Mouse (Mus musculus) hindbrain, embryonic 12.5 days (tissue): Measurements from ENCODE around the gene Cped1. TPM values are rescaled to one million over a fixed set of nuclear protein-coding genes. Genes with fewer than 3 reads are reported as not detected.
"Not testable (repeated sequence)": the region's sequence is repeated elsewhere in the genome, so short reads cannot be mapped to it uniquely, and the experiment has no call there.

Experiments
- ATAC-seq: fragments of 200-750 bp; cut with Nextera tagmentation; 2 replicates; pipeline ENCODE4 v1.8.0; 2017; ENCODE audit warnings: moderate TSS enrichment; ENCODE audit not compliant: low FRiP score
- H3K27ac ChIP-seq: fragments of 300-500 bp; sonication (generic); 2 replicates; pipeline ENCODE4 v1.5.1; 2016; ENCODE audit warnings: mild to moderate bottlenecking
- H3K27me3 ChIP-seq: fragments of 300-500 bp; sonication (generic); 2 replicates; pipeline ENCODE4 v1.6.1; 2016; ENCODE audit warnings: mild to moderate bottlenecking
- H3K36me3 ChIP-seq: fragments of 300-500 bp; sonication (generic); 2 replicates; pipeline ENCODE4 v1.6.1; 2016; ENCODE audit warnings: mild to moderate bottlenecking
- H3K4me1 ChIP-seq: fragments of 300-500 bp; sonication (generic); 2 replicates; pipeline ENCODE4 v1.6.1; 2016
- H3K4me2 ChIP-seq: fragments of 300-500 bp; sonication (generic); replicated peaks from 2 replicates; pipeline ENCODE4 v1.6.1; 2016; ENCODE audit warnings: mild to moderate bottlenecking
- H3K4me3 ChIP-seq: fragments of 300-500 bp; sonication (generic); 2 replicates; pipeline ENCODE4 v1.5.1; 2016; ENCODE audit warnings: mild to moderate bottlenecking
- H3K9ac ChIP-seq: fragments of 300-500 bp; sonication (generic); 2 replicates; pipeline ENCODE4 v1.6.1; 2016; ENCODE audit warnings: mild to moderate bottlenecking, moderate library complexity
- H3K9me3 ChIP-seq: fragments of 300-500 bp; sonication (generic); replicated peaks from 2 replicates; pipeline ENCODE4 v1.6.1; 2016; ENCODE audit warnings: mild to moderate bottlenecking
- WGBS: fragments of 180-500 bp; shearing (Covaris S2); methylation state at CpG from one replicate; pipeline ENCODE4 v1.1.7; 2016; 5-methylcytosine and 5-hydroxymethylcytosine counted together
- polyA plus RNA-seq: library from polyadenylated mRNA; unstranded; fragments of >200 nt; fragmentation: Nextera tagmentation; extraction: Ambion mirVana; gene quantifications from 2 replicates; pipeline ENCODE4 v1.2.1, GENCODE M21; 2016

Cped1 gene
- polyA plus RNA-seq, 1 experiment from 2014 or later, result 21.1 TPM

- Histone ChIP-seq H3K27me3 (no peaks in the 10 kb centered on the region), H3K9ac (no peak overlapping the region), H3K4me2 (no peak overlapping the region), H3K9me3 (no peaks in the 10 kb centered on the region), H3K4me3 (no peak overlapping the region), H3K27ac (no peak overlapping the region), H3K36me3 (no peaks in the 10 kb centered on the region), H3K4me1 (peaks cover 9% of the 10 kb centered on the region; the same call in 1 of the 2 replicates)
- 84% methylated on average over 3 of the region's 3 CpGs for WGBS
- ATAC-seq, result no peak
Observed at GRCm38 (mm10) chr6:22035895-22036294, 50.2 kb downstream of the Cped1 start.

GRCm38 (mm10) chr6:22036396-22036795, 50.7 kb downstream of the Cped1 start:
- Histone ChIP-seq H3K27me3 (no peaks in the 10 kb centered on the region), H3K4me3 (no peak overlapping the region), H3K4me2 (no peak overlapping the region), H3K9me3 (no peaks in the 10 kb centered on the region), H3K9ac (no peak overlapping the region), H3K36me3 (no peaks in the 10 kb centered on the region), H3K27ac (no peak overlapping the region), H3K4me1 (peaks cover 9% of the 10 kb centered on the region; the same call in 1 of the 2 replicates)
- no peak for ATAC-seq
- WGBS, result 88% methylated on average over 8 of the region's 8 CpGs

GRCm38 (mm10) chr6:22036911-22037310, 51.2 kb downstream of the Cped1 start:
- no peaks in the 10 kb centered on the region for H3K36me3 ChIP-seq
- no peak overlapping the region for H3K4me3 ChIP-seq
- ATAC-seq, result no peak
- H3K27me3 ChIP-seq, result no peaks in the 10 kb centered on the region
- 78% methylated on average over 1 of the region's 1 CpGs for WGBS
- H3K9me3 ChIP-seq, result no peaks in the 10 kb centered on the region
- no peak overlapping the region for H3K9ac ChIP-seq
- peaks cover 9% of the 10 kb centered on the region; the same call in 1 of the 2 replicates for H3K4me1 ChIP-seq
- no peak overlapping the region for H3K27ac ChIP-seq
- H3K4me2 ChIP-seq, result no peak overlapping the region

GRCm38 (mm10) chr6:22037441-22038050, 51.8 kb downstream of the Cped1 start:
- H3K4me3 ChIP-seq, result no peak overlapping the region
- no peaks in the 10 kb centered on the region for H3K9me3 ChIP-seq
- no peak overlapping the region for H3K4me2 ChIP-seq
- ATAC-seq, result peak; percentile 63; the same call in 1 of the 2 replicates
- H3K9ac ChIP-seq, result no peak overlapping the region
- no peaks in the 10 kb centered on the region for H3K36me3 ChIP-seq
- no peaks in the 10 kb centered on the region for H3K27me3 ChIP-seq
- WGBS, result 62% methylated on average over 4 of the region's 4 CpGs
- no peak overlapping the region for H3K27ac ChIP-seq
- H3K4me1 ChIP-seq, result peaks cover 9% of the 10 kb centered on the region; the same call in 1 of the 2 replicates

GRCm38 (mm10) chr6:22039666-22040065, 54.0 kb downstream of the Cped1 start:
- not testable (repeated sequence) for H3K4me3 ChIP-seq, H3K36me3 ChIP-seq, H3K27ac ChIP-seq, H3K4me1 ChIP-seq, H3K4me2 ChIP-seq, H3K27me3 ChIP-seq, ATAC-seq, H3K9ac ChIP-seq, H3K9me3 ChIP-seq
- WGBS, result 67% methylated on average over 7 of the region's 7 CpGs

GRCm38 (mm10) chr6:22044880-22045605, 59.3 kb downstream of the Cped1 start:
- Histone ChIP-seq H3K4me2 (no peak overlapping the region), H3K9ac (no peak overlapping the region), H3K4me3 (no peak overlapping the region), H3K4me1 (no peaks in the 10 kb centered on the region), H3K36me3 (no peaks in the 10 kb centered on the region), H3K27me3 (no peaks in the 10 kb centered on the region), H3K9me3 (no peaks in the 10 kb centered on the region), H3K27ac (no peak overlapping the region)
- 81% methylated on average over 9 of the region's 9 CpGs for WGBS
- no peak for ATAC-seq

- WGBS, result 87% methylated on average over 2 of the region's 2 CpGs
Observed at GRCm38 (mm10) chr6:22047101-22047500, 61.4 kb downstream of the Cped1 start.

GRCm38 (mm10) chr6:22049093-22049492, 63.4 kb downstream of the Cped1 start:
- no peak overlapping the region for H3K27ac ChIP-seq
- WGBS, result 48% methylated on average over 5 of the region's 5 CpGs

More at GRCm38 (mm10) chr6:22047101-22047500, 61.4 kb downstream of the Cped1 start:
- H3K9me3 ChIP-seq, result no peaks in the 10 kb centered on the region
- ATAC-seq, result no peak
- no peaks in the 10 kb centered on the region for H3K36me3 ChIP-seq
- no peaks in the 10 kb centered on the region for H3K4me1 ChIP-seq
- no peak overlapping the region for H3K4me3 ChIP-seq
- no peak overlapping the region for H3K9ac ChIP-seq
- H3K27me3 ChIP-seq, result no peaks in the 10 kb centered on the region
- H3K27ac ChIP-seq, result no peak overlapping the region
- H3K4me2 ChIP-seq, result no peak overlapping the region

GRCm38 (mm10) chr6:22051526-22051925, 65.8 kb downstream of the Cped1 start:
- Histone ChIP-seq H3K4me2 (no peak overlapping the region), H3K9me3 (no peaks in the 10 kb centered on the region), H3K4me1 (no peaks in the 10 kb centered on the region), H3K4me3 (no peak overlapping the region), H3K9ac (no peak overlapping the region), H3K27me3 (no peaks in the 10 kb centered on the region), H3K36me3 (no peaks in the 10 kb centered on the region), H3K27ac (no peak overlapping the region)
- no peak for ATAC-seq
- 90% methylated on average over 3 of the region's 3 CpGs for WGBS

More at GRCm38 (mm10) chr6:22049093-22049492, 63.4 kb downstream of the Cped1 start:
- Histone ChIP-seq H3K4me1 (no peaks in the 10 kb centered on the region), H3K36me3 (no peaks in the 10 kb centered on the region), H3K9ac (no peak overlapping the region), H3K27me3 (no peaks in the 10 kb centered on the region), H3K4me3 (no peak overlapping the region), H3K4me2 (no peak overlapping the region), H3K9me3 (no peaks in the 10 kb centered on the region)
- ATAC-seq, result no peak

- Histone ChIP-seq H3K36me3 (no peaks in the 10 kb centered on the region), H3K4me1 (no peaks in the 10 kb centered on the region), H3K9ac (no peak overlapping the region), H3K4me2 (no peak overlapping the region), H3K27ac (no peak overlapping the region), H3K9me3 (no peaks in the 10 kb centered on the region), H3K27me3 (no peaks in the 10 kb centered on the region), H3K4me3 (no peak overlapping the region)
- WGBS, result 96% methylated on average over 3 of the region's 3 CpGs
- ATAC-seq, result no peak
Observed at GRCm38 (mm10) chr6:22053014-22053413, 67.3 kb downstream of the Cped1 start.

- H3K4me3 ChIP-seq, result no peak overlapping the region
- no peaks in the 10 kb centered on the region for H3K27me3 ChIP-seq
- H3K4me2 ChIP-seq, result no peak overlapping the region
- H3K27ac ChIP-seq, result no peak overlapping the region
- H3K9me3 ChIP-seq, result no peaks in the 10 kb centered on the region
- no peak overlapping the region for H3K9ac ChIP-seq
- no peaks in the 10 kb centered on the region for H3K36me3 ChIP-seq
- 82% methylated on average over 4 of the region's 4 CpGs for WGBS
- ATAC-seq, result no peak
- H3K4me1 ChIP-seq, result no peaks in the 10 kb centered on the region
Observed at GRCm38 (mm10) chr6:22064341-22064740, 78.6 kb downstream of the Cped1 start.

GRCm38 (mm10) chr6:22070603-22071322, 85.0 kb downstream of the Cped1 start:
- H3K27ac ChIP-seq, result no peak overlapping the region

More at GRCm38 (mm10) chr6:22070603-22071322, 85.0 kb downstream of the Cped1 start:
- no peak overlapping the region for H3K4me2 ChIP-seq
- H3K4me1 ChIP-seq, result 0 out of 2 replicates have a peak, but pooled peaks cover 2% of the 10 kb centered on the region
- H3K9me3 ChIP-seq, result no peaks in the 10 kb centered on the region
- no peaks in the 10 kb centered on the region for H3K27me3 ChIP-seq
- H3K36me3 ChIP-seq, result no peaks in the 10 kb centered on the region
- 82% methylated on average over 15 of the region's 15 CpGs for WGBS
- H3K4me3 ChIP-seq, result no peak overlapping the region
- no peak overlapping the region for H3K9ac ChIP-seq
- ATAC-seq, result no peak
